Mouse (Mus musculus) right cerebral cortex, postnatal 4 days (tissue): ENCODE measurements at regions not wholly inside any gene's neighbourhood (a gene's known extent, or its start where the extent isn't known, plus 50 kb on each side); places are given as distances from the start of the nearest gene placed in this dataset.

ENCODE experiments used
- DNase-seq: peaks from one replicate; pipeline ENCODE4 v3.0.0-alpha.2; 2022

GRCm38 (mm10) chr4:12376797-12377570 is 205.2 kb upstream of the Fam92a start:
- DNase-seq, result no peak

DNA sequence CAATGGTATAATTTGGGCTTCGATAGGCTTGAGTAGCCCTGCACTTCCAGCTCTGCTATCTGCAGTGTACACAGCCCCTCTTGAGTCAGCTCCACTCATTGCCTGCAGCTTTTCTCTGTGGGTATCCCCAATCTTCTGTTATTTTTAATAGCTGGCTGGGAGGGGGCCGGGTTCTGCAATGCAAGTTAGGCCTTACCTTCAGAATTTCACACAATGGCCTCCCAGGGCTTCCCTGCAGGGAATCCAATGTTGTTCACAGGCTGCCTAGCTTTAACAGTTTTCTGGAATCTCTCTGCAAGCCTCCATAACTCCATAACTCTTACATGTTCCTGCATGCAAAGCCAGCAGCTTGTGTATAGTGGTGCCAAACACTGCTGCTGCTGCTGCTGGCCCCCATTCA is 197.7 kb upstream of the Fam92a start:
- no peak for DNase-seq

GRCm38 (mm10) chr4:12356992-12357634 is 185.3 kb upstream of the Fam92a start:
- no peak for DNase-seq

GRCm38 (mm10) chr4:12353337-12353856 is 181.6 kb upstream of the Fam92a start:
- no peak for DNase-seq

DNA sequence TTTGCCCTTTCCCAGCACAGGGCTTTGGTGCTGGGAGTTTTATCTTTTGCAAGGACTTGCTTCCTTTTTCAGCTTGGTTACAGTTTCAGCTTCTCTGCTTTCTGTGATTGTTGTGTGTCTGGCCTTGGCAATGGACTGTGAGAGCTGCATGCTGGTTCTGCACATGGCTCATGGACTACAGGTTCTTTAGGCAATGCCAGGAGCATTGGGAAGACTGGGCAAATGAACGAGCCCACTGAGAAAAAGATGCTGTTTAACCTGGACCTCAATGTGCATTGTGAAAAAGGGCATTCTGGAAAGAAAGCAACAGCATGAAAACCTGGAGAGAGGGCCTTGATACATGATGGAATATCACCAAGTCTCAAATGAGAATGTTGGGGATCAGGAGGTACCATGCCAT is 167.4 kb upstream of the Fam92a start:
- DNase-seq, result no peak

DNA sequence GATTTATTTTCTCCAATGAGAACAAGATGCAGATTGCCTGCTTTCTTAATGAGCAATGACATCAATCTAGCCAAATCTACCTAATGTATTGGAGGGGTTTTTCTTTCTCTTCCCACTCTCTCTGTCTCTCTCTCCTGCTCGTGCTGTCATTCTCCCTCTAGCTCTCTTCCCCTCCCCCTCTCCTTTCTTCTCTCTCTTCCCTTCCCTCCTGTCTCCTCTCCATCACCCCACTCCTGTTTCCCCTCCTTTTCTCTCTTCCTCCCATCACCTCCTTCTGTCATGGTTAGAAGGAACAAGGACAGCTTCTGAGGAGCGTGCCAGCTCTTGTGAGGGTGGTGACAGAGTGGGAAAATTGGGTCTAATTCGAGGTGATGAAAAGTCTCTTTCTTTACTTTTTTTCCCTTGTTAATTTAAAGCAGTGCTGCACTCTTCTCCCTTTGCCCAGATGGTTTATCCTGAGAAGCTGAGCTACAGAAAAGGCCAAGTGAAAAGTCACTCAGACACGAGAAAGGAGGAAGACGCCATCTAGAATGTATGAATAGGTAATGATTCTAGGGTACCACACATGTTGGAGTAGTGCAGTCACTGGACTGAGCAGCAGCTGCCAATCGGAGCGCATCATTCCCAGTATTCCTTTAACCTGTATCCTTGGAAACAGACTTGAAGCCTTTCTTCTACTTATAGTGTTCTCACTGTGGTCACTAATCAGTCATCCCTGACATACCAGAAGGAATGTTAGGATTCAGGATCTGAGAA is 163.2 kb upstream of the Fam92a start:
- no peak for DNase-seq

GRCm38 (mm10) chr4:12334429-12334828 is 162.6 kb upstream of the Fam92a start:
- DNase-seq, result no peak

GRCm38 (mm10) chr4:12316024-12316423 is 144.2 kb upstream of the Fam92a start:
- no peak for DNase-seq

GRCm38 (mm10) chr4:12308332-12308731 is 136.5 kb upstream of the Fam92a start:
- DNase-seq, result no peak

- DNase-seq, result no peak
These were observed 135.1 kb upstream of the Fam92a start for GRCm38 (mm10) chr4:12306618-12307565.

DNA sequence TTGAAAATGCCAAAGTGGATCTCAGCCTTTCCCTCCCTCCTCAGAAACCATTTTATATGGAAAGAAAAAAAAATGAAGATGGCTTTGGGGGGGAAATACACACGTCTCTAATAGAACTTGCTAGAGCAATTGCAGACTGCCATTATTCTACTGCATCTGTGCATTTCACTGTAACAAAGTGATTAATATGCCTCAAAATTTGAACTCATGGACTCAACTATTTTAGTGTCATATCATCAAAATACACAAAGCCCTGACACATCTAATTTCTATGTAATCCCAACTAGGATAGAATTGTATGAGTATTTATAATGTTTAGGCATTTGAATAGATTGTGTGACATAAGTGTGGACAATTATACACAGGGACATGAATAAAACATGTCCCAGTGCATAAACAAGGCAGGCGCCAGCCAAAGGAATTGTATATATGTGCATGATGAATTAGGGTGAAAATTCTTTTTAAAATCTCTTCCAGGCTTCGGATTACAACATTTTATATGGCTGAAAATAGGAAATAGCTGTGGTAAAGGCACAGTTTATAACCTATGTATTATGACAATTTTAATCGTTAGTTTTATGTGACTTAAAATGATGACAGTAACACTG is 115.4 kb upstream of the Fam92a start:
- no peak for DNase-seq

GRCm38 (mm10) chr4:12286391-12286790 is 114.6 kb upstream of the Fam92a start:
- DNase-seq, result no peak

GRCm38 (mm10) chr4:12285983-12286382 is 114.2 kb upstream of the Fam92a start:
- no peak for DNase-seq

DNA sequence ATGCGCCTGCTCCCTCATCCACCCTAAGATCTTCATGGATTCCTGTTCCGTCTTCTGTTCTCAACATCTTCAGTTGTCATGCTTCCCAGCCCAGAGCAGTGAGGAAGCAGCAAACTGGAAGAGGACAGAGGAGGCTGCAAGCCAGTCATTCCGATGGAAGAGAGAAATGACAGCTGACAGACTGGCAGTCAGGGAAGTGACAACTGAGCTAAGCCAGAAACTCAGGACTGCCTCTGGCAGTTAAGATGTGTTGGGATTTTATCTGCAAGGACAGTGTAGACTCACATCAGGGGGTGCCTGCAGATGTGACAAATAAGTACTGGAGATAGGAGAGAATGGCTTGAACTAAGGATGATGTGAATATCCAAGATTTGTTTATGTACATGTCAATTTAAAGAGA is 106.1 kb upstream of the Fam92a start:
- DNase-seq, result no peak

DNA sequence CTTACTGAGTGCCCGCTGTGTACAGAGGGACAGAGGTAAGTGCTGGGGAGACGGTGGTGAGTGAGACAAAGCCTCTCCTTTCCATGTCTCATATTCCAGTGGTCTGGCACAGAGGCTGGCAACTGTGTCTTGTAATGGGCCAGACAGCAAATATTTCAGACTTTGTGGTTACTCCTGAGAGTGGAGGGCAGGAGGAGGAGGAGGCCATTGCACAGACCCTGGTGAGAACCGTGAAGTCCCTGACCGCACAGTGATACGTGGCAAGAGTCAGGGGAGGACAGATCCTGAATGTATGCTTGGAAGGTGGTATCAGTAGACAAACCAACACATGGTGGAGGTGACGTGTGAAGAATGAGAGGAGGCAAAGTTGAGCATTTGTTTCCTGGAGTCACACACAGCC is 101.6 kb upstream of the Fam92a start:
- no peak for DNase-seq

DNA sequence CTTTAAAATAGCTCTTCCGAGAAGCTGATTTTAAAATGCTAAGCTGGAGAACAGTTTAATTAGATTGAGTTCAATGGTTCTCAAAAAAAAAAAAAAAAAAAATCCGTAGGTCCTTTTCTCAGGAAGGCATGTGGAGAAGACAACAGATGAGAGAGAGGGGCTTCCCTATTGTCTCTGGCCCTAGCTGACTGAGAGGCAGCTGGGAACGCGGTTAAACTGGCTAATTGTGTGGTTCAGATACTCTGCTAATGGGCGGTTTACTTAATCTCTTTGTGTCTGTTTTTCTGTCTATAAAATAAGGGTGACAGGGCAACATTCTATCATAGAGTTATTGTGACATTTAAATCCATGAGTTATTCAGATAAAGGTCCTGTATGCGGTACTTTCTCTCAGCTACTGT is 101.1 kb upstream of the Fam92a start:
- no peak for DNase-seq

DNA sequence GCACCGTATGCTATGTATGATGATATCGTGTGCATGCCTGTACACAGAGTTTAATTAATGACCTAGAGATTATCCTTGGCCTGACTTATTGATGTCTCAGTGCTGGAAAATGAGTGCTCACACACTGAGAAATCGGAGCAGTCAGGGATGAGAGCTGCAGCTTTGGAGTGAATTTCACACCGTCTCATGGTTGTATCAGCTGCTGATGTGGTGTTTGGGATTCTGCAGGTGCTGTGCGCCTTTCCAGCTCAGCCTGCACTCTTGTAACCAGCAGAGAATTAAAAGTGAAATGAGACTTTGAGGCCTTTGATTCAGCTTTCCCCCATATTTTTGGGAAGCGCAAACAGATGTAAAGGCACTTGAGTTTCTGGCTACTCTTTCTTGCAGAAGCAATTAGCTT is 100.6 kb upstream of the Fam92a start:
- no peak for DNase-seq

DNA sequence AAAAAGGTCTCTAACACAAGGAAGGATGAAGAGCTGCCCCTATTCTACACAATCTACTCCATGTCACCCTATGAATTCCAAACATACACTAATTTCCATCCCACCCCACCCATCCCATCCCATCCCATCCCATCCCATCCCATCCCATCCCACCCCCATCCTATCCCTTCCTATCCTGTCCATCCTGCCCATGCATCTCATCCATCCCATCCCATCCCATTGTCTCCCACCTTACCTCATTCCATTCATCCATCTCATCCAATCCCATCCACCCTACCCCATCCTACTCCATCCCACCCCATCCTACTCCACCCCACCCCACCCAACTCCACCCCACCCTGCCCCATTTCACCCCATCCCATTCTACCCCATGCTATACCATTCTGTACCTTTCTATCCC is 91.9 kb upstream of the Fam92a start:
- no peak for DNase-seq

GRCm38 (mm10) chr4:12263197-12263596 is 91.4 kb upstream of the Fam92a start:
- DNase-seq, result no peak

DNA sequence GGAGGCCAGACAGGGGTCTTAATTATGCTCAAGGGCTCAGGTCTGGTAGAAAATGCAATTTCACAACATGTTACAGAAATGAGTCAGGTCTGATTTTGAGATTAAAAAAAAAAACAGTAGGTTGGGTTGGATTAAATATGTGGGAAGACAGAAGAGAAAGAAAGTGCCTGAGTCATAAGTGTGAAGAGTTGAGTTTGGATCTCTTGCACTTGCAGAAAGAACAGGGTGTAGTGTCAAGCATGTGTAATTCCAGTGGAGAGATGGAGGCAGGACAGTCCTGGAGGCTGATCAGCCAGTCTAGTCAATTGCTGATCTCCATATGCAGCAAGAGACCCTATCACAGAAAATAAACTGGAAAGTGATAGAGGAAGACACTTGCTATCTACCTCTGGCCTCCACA is 76.2 kb upstream of the Fam92a start:
- no peak for DNase-seq

DNA sequence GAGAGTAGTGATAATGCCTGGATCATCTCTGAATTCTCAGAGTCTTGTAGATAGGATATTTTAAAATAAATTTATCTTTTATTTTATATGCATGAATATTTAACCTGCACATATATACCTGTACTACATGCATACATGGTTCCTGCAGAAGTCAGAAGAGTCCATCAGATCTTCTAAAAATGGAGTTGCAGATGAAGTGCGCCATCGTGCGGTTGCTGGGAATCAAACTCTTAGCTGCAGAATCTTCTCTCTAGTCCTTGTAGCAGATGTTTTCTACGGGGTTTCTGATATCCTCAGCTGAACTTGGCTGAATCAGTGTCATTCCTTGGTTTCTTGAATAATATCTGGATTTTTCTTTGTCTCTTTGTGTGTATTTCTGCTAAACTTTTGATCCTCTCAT is 74.8 kb upstream of the Fam92a start:
- no peak for DNase-seq

GRCm38 (mm10) chr4:12240941-12241571 is 69.2 kb upstream of the Fam92a start:
- peak; percentile 66 for DNase-seq
